Mouse (Mus musculus): ENCODE results near the gene Odf3l1. TPM values are rescaled to one million over a fixed set of nuclear protein-coding genes. Genes with fewer than 3 reads are reported as not detected.

Gene Odf3l1
- polyA plus RNA-seq, 1 experiment from 2014 or later: 1.7 TPM

GRCm38 (mm10) chr9:56886601-56887000 lies 22.1 kb upstream of the Odf3l1 start:
- peaks cover 59% of the 10 kb centered on the region for H3K36me3 ChIP-seq (ENCODE audit: control insufficient read depth, insufficient read depth, low read length)
- WGBS: 91% methylated on average over 15 of the region's 15 CpGs
- H3K9ac ChIP-seq (ENCODE audit: low read depth, low read length): no peak overlapping the region
- DNase-seq (ENCODE audit: low spot score): no peak
- H3K4me3 ChIP-seq (ENCODE audit: low read depth, low read length): no peak overlapping the region
- H3K4me1 ChIP-seq (ENCODE audit: control insufficient read depth, insufficient read depth, low read length): peaks cover 4% of the 10 kb centered on the region; the same call in 1 of the 2 replicates
- no peak overlapping the region for H3K27ac ChIP-seq (replicated peaks; ENCODE audit: low read depth, low read length)
- ATAC-seq (ENCODE audit: low read depth): no peak
- no peaks in the 10 kb centered on the region for H3K27me3 ChIP-seq (replicated peaks; ENCODE audit: control insufficient read depth, insufficient read depth, low read length)
- H3K9me3 ChIP-seq (ENCODE audit: control insufficient read depth, low read length): no peaks in the 10 kb centered on the region
- H3K4me2 ChIP-seq (ENCODE audit: low read depth, low read length): no peak overlapping the region

- Histone ChIP-seq H3K4me1 (ENCODE audit: control insufficient read depth, insufficient read depth, low read length) (peaks cover 4% of the 10 kb centered on the region; the same call in 1 of the 2 replicates), H3K4me2 (ENCODE audit: low read depth, low read length) (no peak overlapping the region), H3K36me3 (ENCODE audit: control insufficient read depth, insufficient read depth, low read length) (peaks cover 59% of the 10 kb centered on the region), H3K9me3 (ENCODE audit: control insufficient read depth, low read length) (no peaks in the 10 kb centered on the region), H3K9ac (ENCODE audit: low read depth, low read length) (no peak overlapping the region), H3K4me3 (ENCODE audit: low read depth, low read length) (no peak overlapping the region), H3K27me3 (replicated peaks; ENCODE audit: control insufficient read depth, insufficient read depth, low read length) (no peaks in the 10 kb centered on the region), H3K27ac (replicated peaks; ENCODE audit: low read depth, low read length) (no peak overlapping the region)
- 46% methylated on average over 13 of the region's 13 CpGs for WGBS
- ATAC-seq (ENCODE audit: low read depth) (no peak), DNase-seq (ENCODE audit: low spot score) (no peak)
These were observed 21.6 kb upstream of the Odf3l1 start for GRCm38 (mm10) chr9:56886113-56886512.

GRCm38 (mm10) chr9:56884328-56884727 lies 19.8 kb upstream of the Odf3l1 start:
- no peak overlapping the region for H3K9ac ChIP-seq (ENCODE audit: low read depth, low read length)

GRCm38 (mm10) chr9:56883470-56883869 lies 19.0 kb upstream of the Odf3l1 start:
- 84% methylated on average over 7 of the region's 7 CpGs for WGBS

More at GRCm38 (mm10) chr9:56884328-56884727, 19.8 kb upstream of the Odf3l1 start:
- 93% methylated on average over 4 of the region's 4 CpGs for WGBS
- no peak for ATAC-seq (ENCODE audit: low read depth)
- DNase-seq (ENCODE audit: low spot score): no peak
- no peaks in the 10 kb centered on the region for H3K9me3 ChIP-seq (ENCODE audit: control insufficient read depth, low read length)
- H3K27me3 ChIP-seq (replicated peaks; ENCODE audit: control insufficient read depth, insufficient read depth, low read length): no peaks in the 10 kb centered on the region
- H3K27ac ChIP-seq (replicated peaks; ENCODE audit: low read depth, low read length): no peak overlapping the region
- H3K4me1 ChIP-seq (ENCODE audit: control insufficient read depth, insufficient read depth, low read length): peaks cover 4% of the 10 kb centered on the region; the same call in 1 of the 2 replicates
- H3K4me3 ChIP-seq (ENCODE audit: low read depth, low read length): no peak overlapping the region
- peaks cover 54% of the 10 kb centered on the region for H3K36me3 ChIP-seq (ENCODE audit: control insufficient read depth, insufficient read depth, low read length)
- no peak overlapping the region for H3K4me2 ChIP-seq (ENCODE audit: low read depth, low read length)

GRCm38 (mm10) chr9:56882818-56883217 lies 18.3 kb upstream of the Odf3l1 start:
- Histone ChIP-seq H3K9ac (ENCODE audit: low read depth, low read length) (no peak overlapping the region), H3K4me1 (ENCODE audit: control insufficient read depth, insufficient read depth, low read length) (peaks cover 4% of the 10 kb centered on the region; the same call in 1 of the 2 replicates), H3K36me3 (ENCODE audit: control insufficient read depth, insufficient read depth, low read length) (peaks cover 39% of the 10 kb centered on the region), H3K9me3 (ENCODE audit: control insufficient read depth, low read length) (no peaks in the 10 kb centered on the region), H3K4me2 (ENCODE audit: low read depth, low read length) (no peak overlapping the region), H3K4me3 (ENCODE audit: low read depth, low read length) (no peak overlapping the region), H3K27me3 (replicated peaks; ENCODE audit: control insufficient read depth, insufficient read depth, low read length) (no peaks in the 10 kb centered on the region), H3K27ac (replicated peaks; ENCODE audit: low read depth, low read length) (peak overlapping the region; percentile 70)
- 0 out of 2 replicates have a peak, but pooled peaks have one; percentile 6 for ATAC-seq (ENCODE audit: low read depth)
- DNase-seq (ENCODE audit: low spot score): peak; percentile 73
- 47% methylated on average over 11 of the region's 12 CpGs for WGBS

More at GRCm38 (mm10) chr9:56883470-56883869, 19.0 kb upstream of the Odf3l1 start:
- Histone ChIP-seq H3K4me1 (ENCODE audit: control insufficient read depth, insufficient read depth, low read length) (peaks cover 4% of the 10 kb centered on the region; the same call in 1 of the 2 replicates), H3K4me2 (ENCODE audit: low read depth, low read length) (no peak overlapping the region), H3K9ac (ENCODE audit: low read depth, low read length) (no peak overlapping the region), H3K4me3 (ENCODE audit: low read depth, low read length) (no peak overlapping the region), H3K27ac (replicated peaks; ENCODE audit: low read depth, low read length) (no peak overlapping the region), H3K27me3 (replicated peaks; ENCODE audit: control insufficient read depth, insufficient read depth, low read length) (no peaks in the 10 kb centered on the region), H3K9me3 (ENCODE audit: control insufficient read depth, low read length) (no peaks in the 10 kb centered on the region), H3K36me3 (ENCODE audit: control insufficient read depth, insufficient read depth, low read length) (peaks cover 45% of the 10 kb centered on the region)
- ATAC-seq (ENCODE audit: low read depth) (no peak), DNase-seq (ENCODE audit: low spot score) (no peak)

GRCm38 (mm10) chr9:56882283-56882682 lies 17.8 kb upstream of the Odf3l1 start:
- Histone ChIP-seq H3K9me3 (ENCODE audit: control insufficient read depth, low read length) (no peaks in the 10 kb centered on the region), H3K4me2 (ENCODE audit: low read depth, low read length) (no peak overlapping the region), H3K4me3 (ENCODE audit: low read depth, low read length) (no peak overlapping the region), H3K27me3 (replicated peaks; ENCODE audit: control insufficient read depth, insufficient read depth, low read length) (no peaks in the 10 kb centered on the region), H3K9ac (ENCODE audit: low read depth, low read length) (no peak overlapping the region), H3K27ac (replicated peaks; ENCODE audit: low read depth, low read length) (peak overlapping the region; percentile 70), H3K36me3 (ENCODE audit: control insufficient read depth, insufficient read depth, low read length) (peaks cover 33% of the 10 kb centered on the region), H3K4me1 (ENCODE audit: control insufficient read depth, insufficient read depth, low read length) (peaks cover 4% of the 10 kb centered on the region; the same call in 1 of the 2 replicates)
- 62% methylated on average over 4 of the region's 4 CpGs for WGBS
- DNase-seq (ENCODE audit: low spot score) (no peak), ATAC-seq (ENCODE audit: low read depth) (no peak)

- Histone ChIP-seq H3K4me1 (ENCODE audit: control insufficient read depth, insufficient read depth, low read length) (peaks cover 6% of the 10 kb centered on the region; the same call in 1 of the 2 replicates), H3K36me3 (ENCODE audit: control insufficient read depth, insufficient read depth, low read length) (peaks cover 27% of the 10 kb centered on the region), H3K9ac (ENCODE audit: low read depth, low read length) (no peak overlapping the region), H3K4me3 (ENCODE audit: low read depth, low read length) (no peak overlapping the region), H3K27me3 (replicated peaks; ENCODE audit: control insufficient read depth, insufficient read depth, low read length) (no peaks in the 10 kb centered on the region), H3K4me2 (ENCODE audit: low read depth, low read length) (no peak overlapping the region), H3K27ac (replicated peaks; ENCODE audit: low read depth, low read length) (peak overlapping the region; percentile 76), H3K9me3 (ENCODE audit: control insufficient read depth, low read length) (no peaks in the 10 kb centered on the region)
- DNase-seq (ENCODE audit: low spot score) (peak; percentile 72), ATAC-seq (ENCODE audit: low read depth) (peak; percentile 59)
- WGBS: 73% methylated on average over 3 of the region's 3 CpGs
These were observed 17.1 kb upstream of the Odf3l1 start for GRCm38 (mm10) chr9:56881539-56882082.

GRCm38 (mm10) chr9:56880790-56881189 lies 16.3 kb upstream of the Odf3l1 start:
- WGBS: 40% methylated on average over 9 of the region's 9 CpGs
- DNase-seq (ENCODE audit: low spot score) (peak; percentile 67), ATAC-seq (ENCODE audit: low read depth) (peak; percentile 45)
- peak overlapping the region; percentile 76 for H3K27ac ChIP-seq (replicated peaks; ENCODE audit: low read depth, low read length)
- H3K9me3 ChIP-seq (ENCODE audit: control insufficient read depth, low read length): no peaks in the 10 kb centered on the region
- 0 out of 2 replicates have a peak overlapping the region, but pooled peaks have one; percentile 27 for H3K9ac ChIP-seq (ENCODE audit: low read depth, low read length)
- H3K27me3 ChIP-seq (replicated peaks; ENCODE audit: control insufficient read depth, insufficient read depth, low read length): no peaks in the 10 kb centered on the region
- H3K4me3 ChIP-seq (ENCODE audit: low read depth, low read length): no peak overlapping the region
- H3K4me2 ChIP-seq (ENCODE audit: low read depth, low read length): no peak overlapping the region
- peaks cover 19% of the 10 kb centered on the region; the same call in 1 of the 2 replicates for H3K36me3 ChIP-seq (ENCODE audit: control insufficient read depth, insufficient read depth, low read length)
- peaks cover 9% of the 10 kb centered on the region; the same call in 1 of the 2 replicates for H3K4me1 ChIP-seq (ENCODE audit: control insufficient read depth, insufficient read depth, low read length)

GRCm38 (mm10) chr9:56877284-56877683 lies 12.8 kb upstream of the Odf3l1 start:
- Histone ChIP-seq H3K4me3 (ENCODE audit: low read depth, low read length) (no peak overlapping the region), H3K27ac (replicated peaks; ENCODE audit: low read depth, low read length) (0 out of 2 replicates have a peak overlapping the region, but pooled peaks have one; percentile 22), H3K9ac (ENCODE audit: low read depth, low read length) (no peak overlapping the region), H3K36me3 (ENCODE audit: control insufficient read depth, insufficient read depth, low read length) (no peaks in the 10 kb centered on the region), H3K9me3 (ENCODE audit: control insufficient read depth, low read length) (no peaks in the 10 kb centered on the region), H3K4me2 (ENCODE audit: low read depth, low read length) (no peak overlapping the region), H3K27me3 (replicated peaks; ENCODE audit: control insufficient read depth, insufficient read depth, low read length) (no peaks in the 10 kb centered on the region), H3K4me1 (ENCODE audit: control insufficient read depth, insufficient read depth, low read length) (peaks cover 10% of the 10 kb centered on the region)
- 57% methylated on average over 5 of the region's 5 CpGs for WGBS
- DNase-seq (ENCODE audit: low spot score) (peak; percentile 53), ATAC-seq (ENCODE audit: low read depth) (no peak; the same call in 1 of the 2 replicates)

Data from embryonic facial prominence, embryonic 14.5 days (tissue).